Comparison of ENCODE assay signal across 9 mouse cellular contexts in the genomic region with DNA sequence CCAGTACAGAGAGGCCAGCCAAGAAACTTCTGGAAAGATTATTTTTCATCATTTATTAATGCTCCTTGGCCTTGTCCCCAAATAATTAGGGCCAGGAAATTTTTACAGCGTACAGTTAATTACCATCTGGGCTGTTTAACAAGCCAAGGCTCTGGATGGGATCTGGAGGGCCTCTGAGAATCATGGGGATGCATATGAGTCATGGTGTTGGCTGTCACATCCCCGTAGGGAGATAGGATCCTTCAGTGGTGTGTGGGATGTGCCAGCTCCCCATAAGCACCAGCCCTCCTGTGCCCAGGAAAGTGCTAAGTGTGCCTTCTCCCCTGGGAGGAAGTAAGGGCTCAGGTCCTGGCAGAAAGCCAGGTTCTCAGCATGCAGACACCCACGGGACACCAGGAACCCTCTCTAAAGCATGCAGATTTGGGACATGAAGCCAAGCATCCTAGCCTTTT.
A peak's percentile ranks its signal among the peaks of the same experiment; 100 is the strongest.
DNase-seq lines count a peak whose midpoint lies in the region; ATAC-seq and TF ChIP-seq lines count a peak whose summit lies in the region.
"Had no signal": no experiment of that assay in that cellular context is flagged by ENCODE, and none has a peak within 500 bp of the region (broad histone marks: within the 10 kb centered on the region; RNA-seq: fewer than 3 reads in every experiment).

No protein-coding gene starts in this region.

- no peak overlapping the region for H3K27ac ChIP-seq in lung, embryonic 14.5 days (ENCODE audit: low read depth)
- H3K27ac ChIP-seq in embryonic facial prominence, embryonic 15.5 days (replicated peaks): no peak overlapping the region
- H3K27ac ChIP-seq: liver, embryonic 14.5 days had no signal

- no peak overlapping the region for H3K4me2 ChIP-seq in lung, embryonic 14.5 days
- H3K4me2 ChIP-seq in embryonic facial prominence, embryonic 15.5 days (replicated peaks): no peak overlapping the region

- no peak for TF ChIP-seq CTCF in lung, embryonic 14.5 days (IDR thresholded peaks at IDR 0.05; ENCODE audit: low read depth)
- TF ChIP-seq CTCF in lung, adult 2 months (IDR thresholded peaks at IDR 0.05; ENCODE audit: insufficient read depth, low read length): no peak

- ATAC-seq in lung, embryonic 14.5 days (ENCODE audit: insufficient read depth): no peak
- ATAC-seq in embryonic facial prominence, embryonic 15.5 days (ENCODE audit: insufficient number of reproducible peaks, low FRiP score, low TSS enrichment, low read depth): peak; percentile 30; the same call in 1 of the 2 replicates

- 49% methylated on average over 3 of the region's 3 CpGs for WGBS in lung, embryonic 14.5 days
- WGBS in embryonic facial prominence, embryonic 15.5 days: 49% methylated on average over 3 of the region's 3 CpGs
- 41% methylated on average over 3 of the region's 3 CpGs for WGBS in lung, adult 2 months

- TF ChIP-seq POLR2A in lung, adult 2 months (IDR thresholded peaks at IDR 0.05; ENCODE audit: borderline replicate concordance, extremely low read depth, low read depth, low read length): no peak

- H3K4me1 ChIP-seq in lung, embryonic 14.5 days (ENCODE audit: insufficient read depth): no peaks in the 10 kb centered on the region
- H3K4me1 ChIP-seq in embryonic facial prominence, embryonic 15.5 days: no peaks in the 10 kb centered on the region
- no peaks in the 10 kb centered on the region for H3K4me1 ChIP-seq in lung, adult 2 months (ENCODE audit: control insufficient read depth, insufficient read depth, low read length)

- peak; percentile 4 for DNase-seq in lung, embryonic 14.5 days
- DNase-seq in lung, adult 18-20 months: no peak
- peak; percentile 36 for DNase-seq in kidney, adult 9 months
- peak; percentile 37 to 54 for DNase-seq in right cerebral cortex, postnatal 36 days (ENCODE audit: low spot score in 2 of 2)
- no peak for DNase-seq in lung, adult 2 months
- no peak for DNase-seq in retina, postnatal 1 day

- no peak overlapping the region for H3K9ac ChIP-seq in lung, embryonic 14.5 days
- no peak overlapping the region for H3K9ac ChIP-seq in embryonic facial prominence, embryonic 15.5 days
- H3K9ac ChIP-seq: liver, embryonic 14.5 days had no signal

- H3K4me3 ChIP-seq in lung, embryonic 14.5 days (ENCODE audit: low read depth, low read length): no peak overlapping the region
- no peak overlapping the region for H3K4me3 ChIP-seq in embryonic facial prominence, embryonic 15.5 days (replicated peaks)
- H3K4me3 ChIP-seq in lung, adult 2 months (replicated peaks; ENCODE audit: extremely low read depth, low read depth, low read length): no peak overlapping the region
- H3K4me3 ChIP-seq: erythroblast, embryonic 14.5 days had no signal

- no peaks in the 10 kb centered on the region for H3K36me3 ChIP-seq in lung, embryonic 14.5 days (ENCODE audit: insufficient read depth)
- H3K36me3 ChIP-seq in embryonic facial prominence, embryonic 15.5 days: no peaks in the 10 kb centered on the region

- no peaks in the 10 kb centered on the region for H3K27me3 ChIP-seq in lung, embryonic 14.5 days (ENCODE audit: insufficient read depth, low read length)
- no peaks in the 10 kb centered on the region for H3K27me3 ChIP-seq in embryonic facial prominence, embryonic 15.5 days

- H3K9me3 ChIP-seq in lung, embryonic 14.5 days (ENCODE audit: low read depth, low read length): no peaks in the 10 kb centered on the region
- H3K9me3 ChIP-seq in embryonic facial prominence, embryonic 15.5 days (replicated peaks): no peaks in the 10 kb centered on the region

Comparison
In these comparisons a context has a peak if more than half of its experiments do, and no peak if none do; other contexts are left out.
1. DNase-seq: peak in lung, embryonic 14.5 days (single experiment), kidney, adult 9 months (single experiment) and right cerebral cortex, postnatal 36 days (2 of 2); none in lung, adult 18-20 months (0 of 2), lung, adult 2 months (single experiment) and retina, postnatal 1 day (single experiment).